8 mouse cellular contexts compared by ENCODE assay signal in the genomic region with DNA sequence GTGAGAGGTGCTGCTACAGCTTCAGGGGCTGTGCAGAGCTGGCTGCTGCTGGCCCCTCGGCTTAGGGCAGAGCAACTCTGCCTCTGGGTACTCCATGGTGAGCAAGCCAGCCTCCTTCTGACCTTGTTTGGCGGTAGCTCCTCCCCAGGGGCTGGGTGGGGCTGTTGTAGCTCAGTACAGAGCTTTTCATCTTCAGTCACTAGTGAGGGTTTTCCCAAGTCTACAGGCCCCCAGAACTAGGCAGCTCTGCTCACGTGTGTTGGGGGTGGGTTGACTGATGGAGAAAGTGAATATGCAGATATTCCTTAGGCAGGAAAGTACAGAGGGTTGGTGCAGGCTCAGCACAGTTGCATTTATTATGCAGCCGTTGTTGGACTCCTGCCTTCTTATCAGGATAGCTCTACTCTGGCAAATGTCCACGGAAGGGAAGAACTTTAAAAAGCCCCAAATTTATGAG.
DNase-seq lines count a peak whose midpoint lies in the region.

No protein-coding gene starts in this region.

- DNase-seq in adrenal gland, adult (ENCODE audit: inconsistent age in 2 of 2, low spot score in 1 of 2): peak; percentile 64 to 81
- DNase-seq in adrenal gland, adult 18-20 months (ENCODE audit: low spot score in 2 of 2): no peak
- peak; percentile 38 for DNase-seq in ovary, adult 18-20 months (ENCODE audit: low spot score)
- DNase-seq in ovary, postnatal 14 days (ENCODE audit: low spot score): no peak
- peak; percentile 52 to 66 for DNase-seq in gastrocnemius, postnatal 36 days
- DNase-seq in liver: peak; percentile 68
- DNase-seq in right cerebral cortex, postnatal 14 days: no peak
- DNase-seq in layer of hippocampus, postnatal 36 days: no peak

- intact Hi-C loops in gastrocnemius, postnatal 36 days (cut with DNase I): no loop called here

Comparison
In these comparisons a context has a peak if more than half of its experiments do, and no peak if none do; other contexts are left out.
1. DNase-seq: peak in adrenal gland, adult (2 of 2), ovary, adult 18-20 months (single experiment), gastrocnemius, postnatal 36 days (2 of 2) and liver (single experiment); none in adrenal gland, adult 18-20 months (0 of 2), ovary, postnatal 14 days (single experiment), right cerebral cortex, postnatal 14 days (single experiment) and layer of hippocampus, postnatal 36 days (0 of 2).